Mouse (Mus musculus): Measurements from ENCODE around the gene Gm43518. TPM values are rescaled to one million over a fixed set of nuclear protein-coding genes. Genes with fewer than 3 reads are reported as not detected.

Gene Gm43518
- polyA plus RNA-seq, 1 experiment from 2014 or later: 0.25 TPM

- ATAC-seq (ENCODE audit: insufficient number of reproducible peaks, low FRiP score, low TSS enrichment, low read depth): no peak
- no peak for DNase-seq (ENCODE audit: low spot score)
- Histone ChIP-seq H3K9ac (ENCODE audit: low read length) (no peak overlapping the region), H3K4me1 (ENCODE audit: control insufficient read depth, insufficient read depth, low read length) (no peaks in the 10 kb centered on the region), H3K4me3 (ENCODE audit: low read depth, low read length) (no peak overlapping the region), H3K9me3 (ENCODE audit: control insufficient read depth, low read length) (no peaks in the 10 kb centered on the region), H3K36me3 (ENCODE audit: control insufficient read depth, insufficient read depth, low read length) (no peaks in the 10 kb centered on the region), H3K4me2 (ENCODE audit: low read depth, severe bottlenecking) (no peak overlapping the region), H3K27ac (replicated peaks; ENCODE audit: low read depth, low read length) (no peak overlapping the region), H3K27me3 (ENCODE audit: control insufficient read depth, insufficient read depth, low read length) (no peaks in the 10 kb centered on the region)
- WGBS: 93% methylated on average over 5 of the region's 5 CpGs
Observed at GRCm38 (mm10) chr5:123938479-123938878, 11.3 kb downstream of the Gm43518 start.

GRCm38 (mm10) chr5:123946546-123946945 is 19.3 kb downstream of the Gm43518 start:
- no peak for ATAC-seq (ENCODE audit: insufficient number of reproducible peaks, low FRiP score, low TSS enrichment, low read depth)
- 75% methylated on average over 4 of the region's 4 CpGs for WGBS
- H3K4me2 ChIP-seq (ENCODE audit: low read depth, severe bottlenecking): no peak overlapping the region

GRCm38 (mm10) chr5:123947041-123947761 is 20.0 kb downstream of the Gm43518 start:
- no peak overlapping the region for H3K4me2 ChIP-seq (ENCODE audit: low read depth, severe bottlenecking)
- H3K36me3 ChIP-seq (ENCODE audit: control insufficient read depth, insufficient read depth, low read length): no peaks in the 10 kb centered on the region
- ATAC-seq (ENCODE audit: insufficient number of reproducible peaks, low FRiP score, low TSS enrichment, low read depth): no peak
- H3K27ac ChIP-seq (replicated peaks; ENCODE audit: low read depth, low read length): no peak overlapping the region
- no peaks in the 10 kb centered on the region for H3K4me1 ChIP-seq (ENCODE audit: control insufficient read depth, insufficient read depth, low read length)
- H3K4me3 ChIP-seq (ENCODE audit: low read depth, low read length): no peak overlapping the region
- no peaks in the 10 kb centered on the region for H3K27me3 ChIP-seq (ENCODE audit: control insufficient read depth, insufficient read depth, low read length)
- WGBS: 51% methylated on average over 7 of the region's 7 CpGs
- H3K9me3 ChIP-seq (ENCODE audit: control insufficient read depth, low read length): no peaks in the 10 kb centered on the region
- DNase-seq (ENCODE audit: low spot score): peak; percentile 21
- H3K9ac ChIP-seq (ENCODE audit: low read length): no peak overlapping the region

More at GRCm38 (mm10) chr5:123946546-123946945, 19.3 kb downstream of the Gm43518 start:
- H3K27ac ChIP-seq (replicated peaks; ENCODE audit: low read depth, low read length): no peak overlapping the region
- no peaks in the 10 kb centered on the region for H3K36me3 ChIP-seq (ENCODE audit: control insufficient read depth, insufficient read depth, low read length)
- H3K4me1 ChIP-seq (ENCODE audit: control insufficient read depth, insufficient read depth, low read length): no peaks in the 10 kb centered on the region
- H3K4me3 ChIP-seq (ENCODE audit: low read depth, low read length): no peak overlapping the region
- DNase-seq (ENCODE audit: low spot score): no peak
- no peaks in the 10 kb centered on the region for H3K9me3 ChIP-seq (ENCODE audit: control insufficient read depth, low read length)
- H3K27me3 ChIP-seq (ENCODE audit: control insufficient read depth, insufficient read depth, low read length): no peaks in the 10 kb centered on the region
- no peak overlapping the region for H3K9ac ChIP-seq (ENCODE audit: low read length)

- DNase-seq (ENCODE audit: low spot score) (no peak), ATAC-seq (ENCODE audit: insufficient number of reproducible peaks, low FRiP score, low TSS enrichment, low read depth) (no peak)
- WGBS: 66% methylated on average over 5 of the region's 5 CpGs
- Histone ChIP-seq H3K9me3 (ENCODE audit: control insufficient read depth, low read length) (no peaks in the 10 kb centered on the region), H3K36me3 (ENCODE audit: control insufficient read depth, insufficient read depth, low read length) (no peaks in the 10 kb centered on the region), H3K27me3 (ENCODE audit: control insufficient read depth, insufficient read depth, low read length) (no peaks in the 10 kb centered on the region), H3K4me3 (ENCODE audit: low read depth, low read length) (no peak overlapping the region), H3K4me2 (ENCODE audit: low read depth, severe bottlenecking) (no peak overlapping the region), H3K4me1 (ENCODE audit: control insufficient read depth, insufficient read depth, low read length) (no peaks in the 10 kb centered on the region), H3K9ac (ENCODE audit: low read length) (no peak overlapping the region), H3K27ac (replicated peaks; ENCODE audit: low read depth, low read length) (no peak overlapping the region)
Observed at GRCm38 (mm10) chr5:123952365-123953045, 25.3 kb downstream of the Gm43518 start.

- Histone ChIP-seq H3K4me2 (ENCODE audit: low read depth, severe bottlenecking) (no peak overlapping the region), H3K27me3 (ENCODE audit: control insufficient read depth, insufficient read depth, low read length) (no peaks in the 10 kb centered on the region), H3K4me1 (ENCODE audit: control insufficient read depth, insufficient read depth, low read length) (no peaks in the 10 kb centered on the region), H3K36me3 (ENCODE audit: control insufficient read depth, insufficient read depth, low read length) (no peaks in the 10 kb centered on the region), H3K4me3 (ENCODE audit: low read depth, low read length) (no peak overlapping the region), H3K9ac (ENCODE audit: low read length) (no peak overlapping the region), H3K9me3 (ENCODE audit: control insufficient read depth, low read length) (no peaks in the 10 kb centered on the region), H3K27ac (replicated peaks; ENCODE audit: low read depth, low read length) (no peak overlapping the region)
- ATAC-seq (ENCODE audit: insufficient number of reproducible peaks, low FRiP score, low TSS enrichment, low read depth): no peak
- WGBS: 94% methylated on average over 8 of the region's 8 CpGs
- no peak for DNase-seq (ENCODE audit: low spot score)
Observed at GRCm38 (mm10) chr5:123957213-123957612, 30.0 kb downstream of the Gm43518 start.

- Histone ChIP-seq H3K4me2 (ENCODE audit: low read depth, severe bottlenecking) (no peak overlapping the region), H3K4me3 (ENCODE audit: low read depth, low read length) (no peak overlapping the region), H3K27me3 (ENCODE audit: control insufficient read depth, insufficient read depth, low read length) (no peaks in the 10 kb centered on the region), H3K9me3 (ENCODE audit: control insufficient read depth, low read length) (no peaks in the 10 kb centered on the region), H3K27ac (replicated peaks; ENCODE audit: low read depth, low read length) (no peak overlapping the region), H3K4me1 (ENCODE audit: control insufficient read depth, insufficient read depth, low read length) (no peaks in the 10 kb centered on the region), H3K36me3 (ENCODE audit: control insufficient read depth, insufficient read depth, low read length) (no peaks in the 10 kb centered on the region), H3K9ac (ENCODE audit: low read length) (no peak overlapping the region)
- no peak for DNase-seq (ENCODE audit: low spot score)
- 73% methylated on average over 3 of the region's 3 CpGs for WGBS
- no peak for ATAC-seq (ENCODE audit: insufficient number of reproducible peaks, low FRiP score, low TSS enrichment, low read depth)
Observed at GRCm38 (mm10) chr5:123959018-123959417, 31.8 kb downstream of the Gm43518 start.

GRCm38 (mm10) chr5:123960129-123960528 is 32.9 kb downstream of the Gm43518 start:
- ATAC-seq (ENCODE audit: insufficient number of reproducible peaks, low FRiP score, low TSS enrichment, low read depth) (no peak), DNase-seq (ENCODE audit: low spot score) (no peak)
- Histone ChIP-seq H3K36me3 (ENCODE audit: control insufficient read depth, insufficient read depth, low read length) (no peaks in the 10 kb centered on the region), H3K9me3 (ENCODE audit: control insufficient read depth, low read length) (no peaks in the 10 kb centered on the region), H3K27ac (replicated peaks; ENCODE audit: low read depth, low read length) (no peak overlapping the region), H3K4me2 (ENCODE audit: low read depth, severe bottlenecking) (no peak overlapping the region), H3K4me1 (ENCODE audit: control insufficient read depth, insufficient read depth, low read length) (no peaks in the 10 kb centered on the region), H3K4me3 (ENCODE audit: low read depth, low read length) (no peak overlapping the region), H3K27me3 (ENCODE audit: control insufficient read depth, insufficient read depth, low read length) (no peaks in the 10 kb centered on the region), H3K9ac (ENCODE audit: low read length) (no peak overlapping the region)
- 81% methylated on average over 8 of the region's 8 CpGs for WGBS

- H3K9ac ChIP-seq (ENCODE audit: low read length): no peak overlapping the region
- no peak overlapping the region for H3K4me3 ChIP-seq (ENCODE audit: low read depth, low read length)
- no peaks in the 10 kb centered on the region for H3K36me3 ChIP-seq (ENCODE audit: control insufficient read depth, insufficient read depth, low read length)
- DNase-seq (ENCODE audit: low spot score): no peak
- no peaks in the 10 kb centered on the region for H3K27me3 ChIP-seq (ENCODE audit: control insufficient read depth, insufficient read depth, low read length)
- H3K9me3 ChIP-seq (ENCODE audit: control insufficient read depth, low read length): no peaks in the 10 kb centered on the region
- WGBS: 85% methylated on average over 12 of the region's 12 CpGs
- no peak overlapping the region for H3K4me2 ChIP-seq (ENCODE audit: low read depth, severe bottlenecking)
- ATAC-seq (ENCODE audit: insufficient number of reproducible peaks, low FRiP score, low TSS enrichment, low read depth): no peak
- H3K4me1 ChIP-seq (ENCODE audit: control insufficient read depth, insufficient read depth, low read length): no peaks in the 10 kb centered on the region
- H3K27ac ChIP-seq (replicated peaks; ENCODE audit: low read depth, low read length): no peak overlapping the region
Observed at GRCm38 (mm10) chr5:123961046-123961445, 33.8 kb downstream of the Gm43518 start.
